Mouse (Mus musculus) kidney, adult 2 months (tissue): ENCODE results near the gene Hddc3.

ENCODE experiments used
- CTCF ChIP-seq: fragments of 200-500 bp; conservative IDR thresholded peaks from 2 replicates; pipeline ENCODE4 v1.5.1; 2011; ENCODE audit warnings: low read depth, mild to moderate bottlenecking, control low read depth, low read length, moderate library complexity, mixed read lengths; ENCODE audit not compliant: insufficient read depth, insufficient read length
- POLR2A ChIP-seq: fragments of 200-500 bp; IDR thresholded peaks from one replicate; pipeline ENCODE4 v1.6.1; 2011; ENCODE audit warnings: low read depth, low read length, control low read depth

DNA sequence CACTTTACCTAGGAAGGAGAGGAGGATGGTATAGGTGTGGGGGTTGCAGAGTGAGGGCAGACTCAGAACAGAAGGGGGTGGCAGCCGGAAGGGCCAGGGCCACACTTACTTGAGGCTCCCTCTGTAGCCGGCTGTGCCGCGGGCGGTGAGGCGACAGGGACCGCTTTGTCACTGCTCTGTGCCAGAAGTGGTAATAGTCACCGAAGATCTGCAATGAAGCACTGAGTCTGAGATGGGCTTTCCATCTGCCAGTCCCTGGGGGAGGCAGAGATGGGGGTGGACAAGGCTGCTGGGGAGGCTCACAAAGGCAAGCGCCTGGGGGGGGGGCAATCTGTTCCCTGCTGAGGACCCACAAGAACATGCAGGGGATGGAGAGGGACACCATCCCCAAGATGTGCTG is 55.1 kb downstream of the Hddc3 start:
- TF ChIP-seq POLR2A (no peak), CTCF (no peak)
